Mouse (Mus musculus) MEL (cell line): ENCODE results near the gene Tanc1. TPM values are rescaled to one million over a fixed set of nuclear protein-coding genes. Genes with fewer than 3 reads are reported as not detected.

ENCODE experiments used
- DNase-seq: peaks from one replicate; pipeline ENCODE4 v3.0.0; 2011; ENCODE audit warnings: low read depth, low spot score
- H3K27ac ChIP-seq: 2 replicates; pipeline ENCODE4 v1.5.1; 2012; ENCODE audit warnings: low read depth, mild to moderate bottlenecking, control low read depth, low read length, moderate library complexity; ENCODE audit not compliant: control insufficient read depth
- H3K27me3 ChIP-seq, 2 experiments: fragments of 150-350 bp in 1 of 2; sonication (generic) in 1 of 2; 2 replicates each; pipeline ENCODE4 v1.6.1; 2012; ENCODE audit warnings: low read length in 2 of 2, mild to moderate bottlenecking in 2 of 2, improper control_type of control experiment in 1 of 2, moderate library complexity in 1 of 2; ENCODE audit not compliant: insufficient read depth in 2 of 2, control insufficient read depth in 1 of 2
- H3K36me3 ChIP-seq, 2 experiments: 2 replicates each; pipeline ENCODE4 v1.6.1; 2012 to 2014; ENCODE audit warnings: low read length in 2 of 2, improper control_type of control experiment in 1 of 2, inconsistent platforms in 1 of 2, mild to moderate bottlenecking in 1 of 2; ENCODE audit not compliant: insufficient read depth in 2 of 2, control insufficient read depth in 1 of 2
- H3K4me1 ChIP-seq, 2 experiments: fragments of 150-350 bp in 1 of 2; sonication (generic) in 1 of 2; 2 replicates each; pipeline ENCODE4 v1.6.1; 2012; ENCODE audit warnings: low read length in 2 of 2, improper control_type of control experiment in 1 of 2, mild to moderate bottlenecking in 1 of 2; ENCODE audit not compliant: insufficient read depth in 2 of 2, control insufficient read depth in 1 of 2
- H3K4me3 ChIP-seq, 2 experiments: fragments of 150-350 bp in 1 of 2; sonication (generic) in 1 of 2; 2 replicates each; pipeline ENCODE4 v1.5.1; 2012; ENCODE audit warnings: low read depth in 2 of 2, low read length in 2 of 2, mild to moderate bottlenecking in 2 of 2, moderate library complexity in 2 of 2, control low read depth in 1 of 2, improper control_type of control experiment in 1 of 2; ENCODE audit not compliant: control insufficient read depth in 1 of 2, insufficient read depth in 1 of 2
- H3K79me2 ChIP-seq: 2 replicates; pipeline ENCODE4 v1.6.1; 2012; ENCODE audit warnings: mild to moderate bottlenecking, low read length, moderate library complexity; ENCODE audit not compliant: control insufficient read depth, poor library complexity, insufficient read depth
- H3K9ac ChIP-seq: 2 replicates; pipeline ENCODE4 v1.6.1; 2012; ENCODE audit warnings: low read depth, mild to moderate bottlenecking, control low read depth, low read length, moderate library complexity; ENCODE audit not compliant: control insufficient read depth, poor library complexity, severe bottlenecking
- H3K9me3 ChIP-seq: fragments of 150-350 bp; sonication (generic); replicated peaks from 2 replicates; pipeline ENCODE4 v1.6.1; 2012; ENCODE audit warnings: mild to moderate bottlenecking, low read length, improper control_type of control experiment, moderate library complexity; ENCODE audit not compliant: insufficient read depth
- BHLHE40 ChIP-seq: IDR thresholded peaks from 2 replicates; pipeline ENCODE4 v1.6.1; 2012; ENCODE audit warnings: low read depth, mild to moderate bottlenecking, inconsistent platforms, low read length, improper control_type of control experiment, borderline replicate concordance
- CTCF ChIP-seq, 3 experiments: IDR thresholded peaks in 2 of 3; conservative IDR thresholded peaks in 1 of 3; 2 replicates each; pipeline ENCODE4 v1.5.1; 2011 to 2012; ENCODE audit warnings: low read length in 3 of 3, low read depth in 2 of 3, mild to moderate bottlenecking in 2 of 3, improper control_type of control experiment in 1 of 3, inconsistent platforms in 1 of 3, mixed read lengths in 1 of 3, moderate library complexity in 1 of 3; ENCODE audit not compliant: control insufficient read depth in 1 of 3, insufficient read depth in 1 of 3, poor library complexity in 1 of 3, severe bottlenecking in 1 of 3
- E2F4 ChIP-seq: IDR thresholded peaks from 2 replicates; pipeline ENCODE4 v1.6.1; 2011; ENCODE audit warnings: low read depth, low read length, improper control_type of control experiment, borderline replicate concordance
- GATA1 ChIP-seq: IDR thresholded peaks from 2 replicates; pipeline ENCODE4 v1.6.1; 2011; ENCODE audit warnings: low read depth, low read length, improper control_type of control experiment
- KAT2A ChIP-seq: conservative IDR thresholded peaks from 2 replicates; pipeline ENCODE4 v1.6.1; 2012; ENCODE audit warnings: low read depth, low read length, improper control_type of control experiment, inconsistent platforms
- MAFK ChIP-seq: IDR thresholded peaks from 2 replicates; pipeline ENCODE4 v1.6.1; 2011; ENCODE audit warnings: low read depth, mild to moderate bottlenecking, low read length, improper control_type of control experiment, borderline replicate concordance
- MAX ChIP-seq: IDR thresholded peaks from 2 replicates; pipeline ENCODE4 v1.6.1; 2011; ENCODE audit warnings: low read length, improper control_type of control experiment
- MAZ ChIP-seq: IDR thresholded peaks from 2 replicates; pipeline ENCODE4 v1.6.1; 2012; ENCODE audit warnings: low read depth, mild to moderate bottlenecking, inconsistent platforms, low read length, improper control_type of control experiment
- MYB ChIP-seq: IDR thresholded peaks from 2 replicates; pipeline ENCODE4 v1.6.1; 2011; ENCODE audit warnings: mild to moderate bottlenecking, low read depth, low read length, improper control_type of control experiment
- MYC ChIP-seq: IDR thresholded peaks from 2 replicates; pipeline ENCODE4 v1.6.1; 2011; ENCODE audit warnings: low read depth, mild to moderate bottlenecking, low read length, improper control_type of control experiment, moderate library complexity
- NELFE ChIP-seq: IDR thresholded peaks from 2 replicates; pipeline ENCODE4 v1.6.1; 2011; ENCODE audit warnings: low read depth, low read length, improper control_type of control experiment
- POLR2AphosphoS2 ChIP-seq: IDR thresholded peaks from 2 replicates; pipeline ENCODE4 v1.6.1; 2011; ENCODE audit warnings: low read length, improper control_type of control experiment
- POLR2AphosphoS5 ChIP-seq: IDR thresholded peaks from 2 replicates; pipeline ENCODE4 v1.6.1; 2012; ENCODE audit warnings: low read depth, borderline replicate concordance, mild to moderate bottlenecking, inconsistent platforms, low read length, moderate library complexity, mixed read lengths
- RAD21 ChIP-seq: IDR thresholded peaks from 2 replicates; pipeline ENCODE4 v1.6.1; 2011; ENCODE audit warnings: mild to moderate bottlenecking, low read depth, low read length, improper control_type of control experiment
- RCOR1 ChIP-seq: IDR thresholded peaks from 2 replicates; pipeline ENCODE4 v1.6.1; 2012; ENCODE audit warnings: low read depth, mild to moderate bottlenecking, inconsistent platforms, low read length, improper control_type of control experiment
- SIN3A ChIP-seq: IDR thresholded peaks from 2 replicates; pipeline ENCODE4 v1.6.1; 2012; ENCODE audit warnings: low read length, improper control_type of control experiment, inconsistent platforms
- SMC3 ChIP-seq: IDR thresholded peaks from 2 replicates; pipeline ENCODE4 v1.6.1; 2011; ENCODE audit warnings: low read depth, low read length, improper control_type of control experiment
- TAL1 ChIP-seq: IDR thresholded peaks from 2 replicates; pipeline ENCODE4 v1.6.1; 2012; ENCODE audit warnings: mild to moderate bottlenecking, inconsistent platforms, low read length, moderate library complexity, mixed read lengths
- TBP ChIP-seq: IDR thresholded peaks from 2 replicates; pipeline ENCODE4 v1.8.0; 2011; ENCODE audit warnings: low read depth, low read length, improper control_type of control experiment
- UBTF ChIP-seq: IDR thresholded peaks from 2 replicates; pipeline ENCODE4 v1.6.1; 2012; ENCODE audit warnings: low read depth, mild to moderate bottlenecking, inconsistent platforms, low read length, improper control_type of control experiment, moderate library complexity, borderline replicate concordance; ENCODE audit not compliant: insufficient read depth
- ZKSCAN1 ChIP-seq: IDR thresholded peaks from 2 replicates; pipeline ENCODE4 v1.6.1; 2012; ENCODE audit warnings: low read depth, mild to moderate bottlenecking, inconsistent platforms, low read length, improper control_type of control experiment, moderate library complexity
- polyA plus RNA-seq, 2 experiments: library from polyadenylated mRNA; stranded (reverse) in 1 of 2; unstranded in 1 of 2; fragments of >175 nt in 1 of 2; fragments of >200 nt in 1 of 2; gene quantifications; 2 replicates each; pipeline versions ENCODE4 v1.2.1 to v1.2.4; 2012; ENCODE audit warnings: low replicate concordance in 2 of 2, low read depth in 1 of 2; ENCODE audit not compliant: insufficient read length in 2 of 2, insufficient read depth in 1 of 2, missing spikeins in 1 of 2
- total RNA-seq: library from RNA; depleted of rRNA; stranded (reverse); fragments of 300-350 nt; gene quantifications from 2 replicates; pipeline ENCODE4 v1.2.3, GENCODE M21; 2012

The Tanc1 gene
- total and polyA plus RNA-seq, 3 experiments, result 0.54 to 0.78 TPM; not detected in 1

DNA sequence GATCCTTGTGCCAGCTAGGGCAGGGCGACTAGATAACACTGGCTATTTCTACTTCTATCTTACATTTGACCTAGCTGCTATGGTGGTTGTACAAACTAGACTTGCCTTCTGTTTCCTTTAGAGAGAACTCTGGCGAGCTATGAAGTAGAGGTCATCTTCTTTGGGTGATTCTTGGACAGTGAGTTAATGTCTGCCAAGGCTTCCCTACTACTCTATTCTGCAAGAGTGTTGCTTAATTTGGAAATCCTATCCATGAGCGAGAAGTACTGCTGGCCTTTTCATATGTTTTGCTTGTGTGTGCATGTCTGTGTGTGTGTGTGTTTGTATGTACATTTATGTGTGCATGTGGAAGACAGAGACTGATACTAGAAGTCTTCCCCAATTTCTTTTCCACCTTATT lies 120.0 kb downstream of the Tanc1 start:
- H3K36me3 ChIP-seq, result no peaks in the 10 kb centered on the region
- no peak overlapping the region for H3K9ac ChIP-seq
- DNase-seq, result no peak
- H3K9me3 ChIP-seq, result no peaks in the 10 kb centered on the region
- H3K79me2 ChIP-seq, result no peaks in the 10 kb centered on the region
- no peaks in the 10 kb centered on the region for H3K27me3 ChIP-seq
- H3K27ac ChIP-seq, result no peak overlapping the region
- TF ChIP-seq SMC3, result no peak
- no peak for TF ChIP-seq MAFK
- TF ChIP-seq TBP, result no peak
- TF ChIP-seq POLR2AphosphoS2, result no peak
- no peak for TF ChIP-seq SIN3A
- TF ChIP-seq RCOR1, result no peak
- TF ChIP-seq UBTF, result no peak
- TF ChIP-seq GATA1, result no peak
- TF ChIP-seq BHLHE40, result no peak
- TF ChIP-seq MYB, result no peak
- no peak for TF ChIP-seq NELFE
- TF ChIP-seq RAD21, result no peak
- no peak for TF ChIP-seq KAT2A
- no peak for TF ChIP-seq ZKSCAN1
- H3K4me1 ChIP-seq, result no peaks in the 10 kb centered on the region
- H3K4me3 ChIP-seq, result no peak overlapping the region

DNA sequence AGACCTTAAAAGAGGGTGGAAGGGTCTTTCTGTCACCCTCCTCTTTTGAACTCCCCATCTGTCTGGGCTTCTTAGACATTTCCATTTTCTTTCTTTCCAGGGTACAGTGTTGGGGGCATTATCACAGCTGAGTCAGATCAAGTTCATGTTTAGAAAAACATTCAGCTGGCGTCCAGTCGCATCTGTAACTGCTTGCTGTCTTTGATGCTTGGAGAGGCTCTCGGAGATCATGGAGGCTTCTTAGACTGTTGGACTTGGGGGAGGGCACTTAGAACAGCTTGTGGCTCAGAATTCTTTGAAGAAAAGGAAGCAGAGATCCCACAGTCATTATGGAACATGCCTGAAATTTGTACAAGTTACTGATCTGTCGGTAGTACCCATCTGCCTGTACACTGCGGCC lies 121.6 kb downstream of the Tanc1 start:
- no peaks in the 10 kb centered on the region for H3K4me1 ChIP-seq
- H3K79me2 ChIP-seq, result no peaks in the 10 kb centered on the region
- H3K9ac ChIP-seq, result no peak overlapping the region
- no peak overlapping the region for H3K4me3 ChIP-seq
- H3K27me3 ChIP-seq, result no peaks in the 10 kb centered on the region
- no peaks in the 10 kb centered on the region for H3K36me3 ChIP-seq
- no peak for TF ChIP-seq MAZ
- no peak for TF ChIP-seq ZKSCAN1
- no peak for TF ChIP-seq MYB
- TF ChIP-seq POLR2AphosphoS5, result no peak
- no peak for TF ChIP-seq CTCF (IDR thresholded peaks at IDR 0.05 in 2 of 3, conservative IDR thresholded peaks at IDR 0.05 in 1 of 3; ENCODE audit: control insufficient read depth in 1 of 3, insufficient read depth in 1 of 3, low read depth in 2 of 3, low read length in 3 of 3, poor library complexity in 1 of 3, severe bottlenecking in 1 of 3)
- no peak for TF ChIP-seq TBP
- TF ChIP-seq E2F4, result no peak
- TF ChIP-seq MAX, result no peak
- no peak for TF ChIP-seq MYC
- TF ChIP-seq RCOR1, result no peak
- no peak for TF ChIP-seq TAL1
- no peak overlapping the region for H3K27ac ChIP-seq
- DNase-seq, result no peak
- no peaks in the 10 kb centered on the region for H3K9me3 ChIP-seq
